Mouse (Mus musculus) kidney, embryonic 16.5 days (tissue): Measurements from ENCODE around the gene Ckmt2. TPM values are rescaled to one million over a fixed set of nuclear protein-coding genes. Genes with fewer than 3 reads are reported as not detected.

Source experiments
- ATAC-seq: fragments of 200-750 bp; cut with Nextera tagmentation; 2 replicates; pipeline ENCODE4 v1.8.0; 2017; ENCODE audit warnings: moderate TSS enrichment; ENCODE audit not compliant: low FRiP score, low TSS enrichment
- H3K27ac ChIP-seq: fragments of 300-500 bp; sonication (generic); 2 replicates; pipeline ENCODE4 v1.5.1; 2014; ENCODE audit warnings: low read length
- H3K27me3 ChIP-seq: fragments of 300-500 bp; sonication (generic); 2 replicates; pipeline ENCODE4 v1.6.1; 2014; ENCODE audit warnings: low read length, control low read depth, mixed read lengths; ENCODE audit not compliant: insufficient read depth
- H3K36me3 ChIP-seq: fragments of 300-500 bp; sonication (generic); 2 replicates; pipeline ENCODE4 v1.6.1; 2014; ENCODE audit warnings: low read length, control low read depth, mixed read lengths; ENCODE audit not compliant: insufficient read depth
- H3K4me1 ChIP-seq: fragments of 300-500 bp; sonication (generic); 2 replicates; pipeline ENCODE4 v1.6.1; 2014; ENCODE audit warnings: low read length, control low read depth, mixed read lengths; ENCODE audit not compliant: insufficient read depth
- H3K4me2 ChIP-seq: fragments of 300-500 bp; sonication (generic); replicated peaks from 2 replicates; pipeline ENCODE4 v1.6.1; 2014; ENCODE audit warnings: low read depth, low read length
- H3K4me3 ChIP-seq: fragments of 300-500 bp; sonication (generic); 2 replicates; pipeline ENCODE4 v1.5.1; 2014; ENCODE audit warnings: mild to moderate bottlenecking, low read length
- H3K9ac ChIP-seq: fragments of 300-500 bp; sonication (generic); replicated peaks from 2 replicates; pipeline ENCODE4 v1.6.1; 2014; ENCODE audit warnings: low read length
- H3K9me3 ChIP-seq: fragments of 300-500 bp; sonication (generic); 2 replicates; pipeline ENCODE4 v1.6.1; 2016; ENCODE audit warnings: low read length, control low read depth
- WGBS: fragments of 180-500 bp; shearing (Covaris S2); extraction: QIAGEN DNeasy Blood & Tissue Kit; methylation state at CpG from one replicate; pipeline ENCODE4 v1.1.7; 2014; 5-methylcytosine and 5-hydroxymethylcytosine counted together
- polyA plus RNA-seq: library from polyadenylated mRNA; unstranded; fragments of >200 nt; fragmentation: Nextera tagmentation; extraction: Ambion mirVana; gene quantifications from 2 replicates; pipeline ENCODE4 v1.2.1, GENCODE M21; 2015

Ckmt2 gene
- polyA plus RNA-seq, 1 experiment from 2014 or later = 0.37 TPM

- no peak overlapping the region for H3K9ac ChIP-seq
- no peak overlapping the region for H3K27ac ChIP-seq
- ATAC-seq = no peak
- WGBS = 80% methylated on average over 10 of the region's 10 CpGs
- H3K9me3 ChIP-seq = no peaks in the 10 kb centered on the region
- H3K27me3 ChIP-seq = no peaks in the 10 kb centered on the region
- H3K4me1 ChIP-seq = no peaks in the 10 kb centered on the region
- H3K36me3 ChIP-seq = no peaks in the 10 kb centered on the region
- no peak overlapping the region for H3K4me3 ChIP-seq
- H3K4me2 ChIP-seq = no peak overlapping the region
Measured at GRCm38 (mm10) chr13:91877350-91877749, 665 bp upstream of the Ckmt2 start.

GRCm38 (mm10) chr13:91875581-91875980 lies 1.1 kb downstream of the Ckmt2 start:
- Histone ChIP-seq H3K4me3 (no peak overlapping the region), H3K27ac (no peak overlapping the region), H3K27me3 (no peaks in the 10 kb centered on the region), H3K9me3 (no peaks in the 10 kb centered on the region), H3K36me3 (no peaks in the 10 kb centered on the region), H3K9ac (no peak overlapping the region), H3K4me1 (no peaks in the 10 kb centered on the region), H3K4me2 (no peak overlapping the region)
- WGBS = 52% methylated on average over 2 of the region's 2 CpGs
- no peak for ATAC-seq

GRCm38 (mm10) chr13:91874565-91874964 lies 2.1 kb downstream of the Ckmt2 start:
- H3K9ac ChIP-seq = no peak overlapping the region
- no peaks in the 10 kb centered on the region for H3K4me1 ChIP-seq
- H3K36me3 ChIP-seq = no peaks in the 10 kb centered on the region
- no peak overlapping the region for H3K27ac ChIP-seq
- no peak overlapping the region for H3K4me2 ChIP-seq
- no peaks in the 10 kb centered on the region for H3K9me3 ChIP-seq
- no peak overlapping the region for H3K4me3 ChIP-seq
- WGBS = 77% methylated on average over 7 of the region's 7 CpGs
- H3K27me3 ChIP-seq = no peaks in the 10 kb centered on the region
- no peak for ATAC-seq

- no peak overlapping the region for H3K27ac ChIP-seq
- no peaks in the 10 kb centered on the region for H3K27me3 ChIP-seq
- no peaks in the 10 kb centered on the region for H3K9me3 ChIP-seq
- no peak overlapping the region for H3K4me2 ChIP-seq
- no peak overlapping the region for H3K4me3 ChIP-seq
- ATAC-seq = no peak
- no peaks in the 10 kb centered on the region for H3K4me1 ChIP-seq
- no peak overlapping the region for H3K9ac ChIP-seq
- WGBS = 73% methylated on average over 7 of the region's 7 CpGs
- H3K36me3 ChIP-seq = no peaks in the 10 kb centered on the region
Measured at GRCm38 (mm10) chr13:91873734-91874329, 2.9 kb downstream of the Ckmt2 start.

GRCm38 (mm10) chr13:91868577-91868976 lies 8.1 kb downstream of the Ckmt2 start:
- Histone ChIP-seq H3K4me2 (no peak overlapping the region), H3K36me3 (no peaks in the 10 kb centered on the region), H3K9ac (no peak overlapping the region), H3K27ac (no peak overlapping the region), H3K4me3 (no peak overlapping the region), H3K4me1 (no peaks in the 10 kb centered on the region), H3K9me3 (no peaks in the 10 kb centered on the region), H3K27me3 (no peaks in the 10 kb centered on the region)
- ATAC-seq = no peak
- 79% methylated on average over 1 of the region's 1 CpGs for WGBS

GRCm38 (mm10) chr13:91858835-91859234 lies 17.9 kb downstream of the Ckmt2 start:
- Histone ChIP-seq H3K9me3 (no peaks in the 10 kb centered on the region), H3K36me3 (no peaks in the 10 kb centered on the region)
- 84% methylated on average over 7 of the region's 7 CpGs for WGBS

GRCm38 (mm10) chr13:91857427-91857826 lies 19.3 kb downstream of the Ckmt2 start:
- ATAC-seq = no peak
- WGBS = 65% methylated on average over 8 of the region's 8 CpGs
- H3K27me3 ChIP-seq = no peaks in the 10 kb centered on the region
- H3K27ac ChIP-seq = no peak overlapping the region
- no peak overlapping the region for H3K9ac ChIP-seq
- H3K36me3 ChIP-seq = no peaks in the 10 kb centered on the region
- no peaks in the 10 kb centered on the region for H3K9me3 ChIP-seq
- no peak overlapping the region for H3K4me3 ChIP-seq
- H3K4me1 ChIP-seq = no peaks in the 10 kb centered on the region
- H3K4me2 ChIP-seq = no peak overlapping the region

More at GRCm38 (mm10) chr13:91858835-91859234, 17.9 kb downstream of the Ckmt2 start:
- H3K27ac ChIP-seq = no peak overlapping the region
- H3K4me1 ChIP-seq = no peaks in the 10 kb centered on the region
- ATAC-seq = no peak
- no peak overlapping the region for H3K9ac ChIP-seq
- no peak overlapping the region for H3K4me2 ChIP-seq
- H3K27me3 ChIP-seq = no peaks in the 10 kb centered on the region
- H3K4me3 ChIP-seq = no peak overlapping the region

- no peak overlapping the region for H3K9ac ChIP-seq
- no peaks in the 10 kb centered on the region for H3K9me3 ChIP-seq
- 77% methylated on average over 3 of the region's 3 CpGs for WGBS
- H3K4me2 ChIP-seq = no peak overlapping the region
- H3K36me3 ChIP-seq = no peaks in the 10 kb centered on the region
- no peaks in the 10 kb centered on the region for H3K4me1 ChIP-seq
- H3K4me3 ChIP-seq = no peak overlapping the region
- ATAC-seq = no peak
- H3K27me3 ChIP-seq = no peaks in the 10 kb centered on the region
- no peak overlapping the region for H3K27ac ChIP-seq
Measured at GRCm38 (mm10) chr13:91854412-91854811, 22.3 kb downstream of the Ckmt2 start.

- Histone ChIP-seq H3K27ac (no peak overlapping the region), H3K4me3 (no peak overlapping the region), H3K9me3 (no peaks in the 10 kb centered on the region), H3K9ac (no peak overlapping the region), H3K36me3 (no peaks in the 10 kb centered on the region), H3K27me3 (no peaks in the 10 kb centered on the region), H3K4me1 (no peaks in the 10 kb centered on the region), H3K4me2 (no peak overlapping the region)
- no peak for ATAC-seq
Measured at GRCm38 (mm10) chr13:91827876-91828275, 48.8 kb downstream of the Ckmt2 start.

GRCm38 (mm10) chr13:91826066-91826465 lies 50.6 kb downstream of the Ckmt2 start:
- H3K9ac ChIP-seq = no peak overlapping the region
- no peaks in the 10 kb centered on the region for H3K36me3 ChIP-seq
- H3K4me2 ChIP-seq = no peak overlapping the region
- H3K4me3 ChIP-seq = no peak overlapping the region
- no peak for ATAC-seq
- H3K4me1 ChIP-seq = no peaks in the 10 kb centered on the region
- 37% methylated on average over 2 of the region's 2 CpGs for WGBS
- H3K27ac ChIP-seq = no peak overlapping the region
- no peaks in the 10 kb centered on the region for H3K9me3 ChIP-seq
- no peaks in the 10 kb centered on the region for H3K27me3 ChIP-seq
